Mouse (Mus musculus): ENCODE data around the gene Ltbp4. TPM values are rescaled to one million over a fixed set of nuclear protein-coding genes. Genes with fewer than 3 reads are reported as not detected.

Gene Ltbp4
- polyA plus RNA-seq, 1 experiment = 28.2 TPM

GRCm38 (mm10) chr7:27281717-27282116 lies 55.8 kb downstream of the Ltbp4 start:
- H3K27ac ChIP-seq (ENCODE audit: insufficient read depth, low read length) = no peak overlapping the region
- no peak for DNase-seq
- no peaks in the 10 kb centered on the region for H3K27me3 ChIP-seq (ENCODE audit: control insufficient read depth, insufficient read depth, low read length)
- no peak overlapping the region for H3K4me3 ChIP-seq (replicated peaks; ENCODE audit: insufficient read depth, low read depth, low read length)
- H3K4me1 ChIP-seq (ENCODE audit: control insufficient read depth, insufficient read depth, low read length) = no peaks in the 10 kb centered on the region
- TF ChIP-seq POLR2A (IDR thresholded peaks at IDR 0.05; ENCODE audit: borderline replicate concordance, insufficient read depth, low read length) (no peak), CTCF (IDR thresholded peaks at IDR 0.05; ENCODE audit: borderline replicate concordance, insufficient read depth, low read depth, low read length) (no peak)
- 64% methylated on average over 13 of the region's 13 CpGs for WGBS

- DNase-seq = no peak
- Histone ChIP-seq H3K27me3 (ENCODE audit: control insufficient read depth, insufficient read depth, low read length) (no peaks in the 10 kb centered on the region), H3K4me3 (replicated peaks; ENCODE audit: insufficient read depth, low read depth, low read length) (no peak overlapping the region), H3K4me1 (ENCODE audit: control insufficient read depth, insufficient read depth, low read length) (no peaks in the 10 kb centered on the region), H3K27ac (ENCODE audit: insufficient read depth, low read length) (no peak overlapping the region)
- TF ChIP-seq CTCF (IDR thresholded peaks at IDR 0.05; ENCODE audit: borderline replicate concordance, insufficient read depth, low read depth, low read length) (peak; percentile 41; the same call in 1 of the 2 replicates), POLR2A (IDR thresholded peaks at IDR 0.05; ENCODE audit: borderline replicate concordance, insufficient read depth, low read length) (no peak)
- 94% methylated on average over 3 of the region's 3 CpGs for WGBS
Observed at GRCm38 (mm10) chr7:27277191-27277590, 60.3 kb downstream of the Ltbp4 start.

- Histone ChIP-seq H3K27ac (ENCODE audit: insufficient read depth, low read length) (no peak overlapping the region), H3K27me3 (ENCODE audit: control insufficient read depth, insufficient read depth, low read length) (no peaks in the 10 kb centered on the region), H3K4me3 (replicated peaks; ENCODE audit: insufficient read depth, low read depth, low read length) (no peak overlapping the region), H3K4me1 (ENCODE audit: control insufficient read depth, insufficient read depth, low read length) (no peaks in the 10 kb centered on the region)
- 66% methylated on average over 7 of the region's 7 CpGs for WGBS
- TF ChIP-seq POLR2A (IDR thresholded peaks at IDR 0.05; ENCODE audit: borderline replicate concordance, insufficient read depth, low read length) (no peak), CTCF (IDR thresholded peaks at IDR 0.05; ENCODE audit: borderline replicate concordance, insufficient read depth, low read depth, low read length) (no peak)
- no peak for DNase-seq
Observed at GRCm38 (mm10) chr7:27276021-27276420, 61.5 kb downstream of the Ltbp4 start.

- H3K4me3 ChIP-seq (replicated peaks; ENCODE audit: insufficient read depth, low read depth, low read length) = no peak overlapping the region
- no peak for DNase-seq
- TF ChIP-seq POLR2A (IDR thresholded peaks at IDR 0.05; ENCODE audit: borderline replicate concordance, insufficient read depth, low read length) (no peak), CTCF (IDR thresholded peaks at IDR 0.05; ENCODE audit: borderline replicate concordance, insufficient read depth, low read depth, low read length) (no peak)
- H3K4me1 ChIP-seq (ENCODE audit: control insufficient read depth, insufficient read depth, low read length) = no peaks in the 10 kb centered on the region
- H3K27me3 ChIP-seq (ENCODE audit: control insufficient read depth, insufficient read depth, low read length) = no peaks in the 10 kb centered on the region
- no peak overlapping the region for H3K27ac ChIP-seq (ENCODE audit: insufficient read depth, low read length)
- WGBS = 80% methylated on average over 4 of the region's 4 CpGs
Observed at GRCm38 (mm10) chr7:27274916-27275315, 62.6 kb downstream of the Ltbp4 start.

GRCm38 (mm10) chr7:27273739-27274351 lies 63.6 kb downstream of the Ltbp4 start:
- TF ChIP-seq POLR2A (IDR thresholded peaks at IDR 0.05; ENCODE audit: borderline replicate concordance, insufficient read depth, low read length) (no peak), CTCF (IDR thresholded peaks at IDR 0.05; ENCODE audit: borderline replicate concordance, insufficient read depth, low read depth, low read length) (peak; percentile 48; the same call in 1 of the 2 replicates)
- 67% methylated on average over 32 of the region's 32 CpGs for WGBS
- no peaks in the 10 kb centered on the region for H3K27me3 ChIP-seq (ENCODE audit: control insufficient read depth, insufficient read depth, low read length)
- no peaks in the 10 kb centered on the region for H3K4me1 ChIP-seq (ENCODE audit: control insufficient read depth, insufficient read depth, low read length)
- no peak for DNase-seq
- no peak overlapping the region for H3K27ac ChIP-seq (ENCODE audit: insufficient read depth, low read length)
- H3K4me3 ChIP-seq (replicated peaks; ENCODE audit: insufficient read depth, low read depth, low read length) = no peak overlapping the region

GRCm38 (mm10) chr7:27271423-27271822 lies 66.1 kb downstream of the Ltbp4 start:
- no peaks in the 10 kb centered on the region for H3K4me1 ChIP-seq (ENCODE audit: control insufficient read depth, insufficient read depth, low read length)
- H3K27ac ChIP-seq (ENCODE audit: insufficient read depth, low read length) = no peak overlapping the region
- no peaks in the 10 kb centered on the region for H3K27me3 ChIP-seq (ENCODE audit: control insufficient read depth, insufficient read depth, low read length)
- no peak for DNase-seq
- H3K4me3 ChIP-seq (replicated peaks; ENCODE audit: insufficient read depth, low read depth, low read length) = no peak overlapping the region
- no peak for TF ChIP-seq POLR2A (IDR thresholded peaks at IDR 0.05; ENCODE audit: borderline replicate concordance, insufficient read depth, low read length)
- no peak for TF ChIP-seq CTCF (IDR thresholded peaks at IDR 0.05; ENCODE audit: borderline replicate concordance, insufficient read depth, low read depth, low read length)
- WGBS = 91% methylated on average over 8 of the region's 8 CpGs

GRCm38 (mm10) chr7:27266515-27267128 lies 70.9 kb downstream of the Ltbp4 start:
- TF ChIP-seq CTCF (IDR thresholded peaks at IDR 0.05; ENCODE audit: borderline replicate concordance, insufficient read depth, low read depth, low read length) (no peak), POLR2A (IDR thresholded peaks at IDR 0.05; ENCODE audit: borderline replicate concordance, insufficient read depth, low read length) (no peak)
- WGBS = 57% methylated on average over 20 of the region's 20 CpGs
- DNase-seq = no peak
- H3K27me3 ChIP-seq (ENCODE audit: control insufficient read depth, insufficient read depth, low read length) = no peaks in the 10 kb centered on the region
- no peak overlapping the region for H3K4me3 ChIP-seq (replicated peaks; ENCODE audit: insufficient read depth, low read depth, low read length)
- H3K27ac ChIP-seq (ENCODE audit: insufficient read depth, low read length) = no peak overlapping the region
- peaks cover 2% of the 10 kb centered on the region; the same call in 1 of the 2 replicates for H3K4me1 ChIP-seq (ENCODE audit: control insufficient read depth, insufficient read depth, low read length)

GRCm38 (mm10) chr7:27264761-27265160 lies 72.7 kb downstream of the Ltbp4 start:
- Histone ChIP-seq H3K4me3 (replicated peaks; ENCODE audit: insufficient read depth, low read depth, low read length) (no peak overlapping the region), H3K27ac (ENCODE audit: insufficient read depth, low read length) (no peak overlapping the region), H3K4me1 (ENCODE audit: control insufficient read depth, insufficient read depth, low read length) (peaks cover 17% of the 10 kb centered on the region), H3K27me3 (ENCODE audit: control insufficient read depth, insufficient read depth, low read length) (no peaks in the 10 kb centered on the region)
- no peak for DNase-seq
- WGBS = 94% methylated on average over 12 of the region's 12 CpGs
- no peak for TF ChIP-seq POLR2A (IDR thresholded peaks at IDR 0.05; ENCODE audit: borderline replicate concordance, insufficient read depth, low read length)
- TF ChIP-seq CTCF (IDR thresholded peaks at IDR 0.05; ENCODE audit: borderline replicate concordance, insufficient read depth, low read depth, low read length) = no peak

Measured in cerebellum, adult 2 months (tissue).